Mouse (Mus musculus) bone marrow macrophage, adult 2 months (primary cell): ENCODE measurements around the gene 2610507B11Rik.

Source experiments
- CTCF ChIP-seq: IDR thresholded peaks from 2 replicates; pipeline ENCODE4 v1.5.1; 2012; ENCODE audit warnings: low read depth, mild to moderate bottlenecking, low read length, moderate library complexity
- POLR2A ChIP-seq: IDR thresholded peaks from 2 replicates; pipeline ENCODE4 v1.6.1; 2012; ENCODE audit warnings: mild to moderate bottlenecking, low read depth, low read length, borderline replicate concordance

- TF ChIP-seq POLR2A (no peak), CTCF (no peak)
Observed at GRCm38 (mm10) chr11:78300917-78301316, 39.4 kb downstream of the 2610507B11Rik start.
